Mouse (Mus musculus): ENCODE data around the gene Gsto2. TPM values are rescaled to one million over a fixed set of nuclear protein-coding genes. Genes with fewer than 3 reads are reported as not detected.

The Gsto2 gene
- polyA plus RNA-seq, 1 experiment, result 284 TPM

GRCm38 (mm10) chr19:47859180-47859579, 6.2 kb upstream of the Gsto2 start:
- H3K4me1 ChIP-seq (ENCODE audit: control insufficient read depth, insufficient read depth, low read length), result peaks cover 11% of the 10 kb centered on the region
- TF ChIP-seq POLR2A (IDR thresholded peaks at IDR 0.05; ENCODE audit: control insufficient read depth, low read depth, low read length) (no peak), CTCF (IDR thresholded peaks at IDR 0.05; ENCODE audit: control insufficient read depth, insufficient read depth, insufficient replicate concordance, low read depth, low read length) (no peak)
- no peaks in the 10 kb centered on the region for H3K27me3 ChIP-seq (ENCODE audit: control insufficient read depth, insufficient read depth, low read length)
- no peak overlapping the region for H3K4me3 ChIP-seq (ENCODE audit: control insufficient read depth, low read depth, low read length)
- H3K27ac ChIP-seq (ENCODE audit: control insufficient read depth, insufficient read depth, low read depth, low read length), result no peak overlapping the region
- H3K36me3 ChIP-seq (ENCODE audit: control insufficient read depth, insufficient read depth, low read length), result no peaks in the 10 kb centered on the region

DNA sequence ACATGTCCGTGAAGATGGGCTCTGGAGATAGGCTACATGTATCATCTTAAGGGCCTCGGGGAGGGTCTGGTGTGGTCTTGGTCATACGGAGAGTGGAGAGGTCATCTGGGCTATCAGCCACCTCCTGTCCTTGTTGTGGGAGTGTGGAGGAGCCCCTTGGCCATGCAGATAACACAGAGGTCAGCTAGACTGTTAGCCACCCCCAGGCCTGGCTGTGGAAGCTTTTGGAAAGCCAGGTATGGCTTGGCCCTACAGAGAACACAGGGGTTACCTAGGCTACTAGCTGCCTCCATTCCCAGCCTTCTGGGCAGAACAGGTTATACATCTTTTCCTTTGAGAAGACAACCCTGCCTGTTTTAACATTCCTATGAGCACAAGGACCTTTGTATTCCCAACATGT, 2.8 kb upstream of the Gsto2 start:
- no peaks in the 10 kb centered on the region for H3K27me3 ChIP-seq (ENCODE audit: control insufficient read depth, insufficient read depth, low read length)
- H3K4me3 ChIP-seq (ENCODE audit: control insufficient read depth, low read depth, low read length), result no peak overlapping the region
- H3K27ac ChIP-seq (ENCODE audit: control insufficient read depth, insufficient read depth, low read depth, low read length), result no peak overlapping the region
- TF ChIP-seq CTCF (IDR thresholded peaks at IDR 0.05; ENCODE audit: control insufficient read depth, insufficient read depth, insufficient replicate concordance, low read depth, low read length), result no peak
- TF ChIP-seq POLR2A (IDR thresholded peaks at IDR 0.05; ENCODE audit: control insufficient read depth, low read depth, low read length), result no peak
- no peaks in the 10 kb centered on the region; the same call in 1 of the 2 replicates for H3K36me3 ChIP-seq (ENCODE audit: control insufficient read depth, insufficient read depth, low read length)
- no peaks in the 10 kb centered on the region for H3K4me1 ChIP-seq (ENCODE audit: control insufficient read depth, insufficient read depth, low read length)

DNA sequence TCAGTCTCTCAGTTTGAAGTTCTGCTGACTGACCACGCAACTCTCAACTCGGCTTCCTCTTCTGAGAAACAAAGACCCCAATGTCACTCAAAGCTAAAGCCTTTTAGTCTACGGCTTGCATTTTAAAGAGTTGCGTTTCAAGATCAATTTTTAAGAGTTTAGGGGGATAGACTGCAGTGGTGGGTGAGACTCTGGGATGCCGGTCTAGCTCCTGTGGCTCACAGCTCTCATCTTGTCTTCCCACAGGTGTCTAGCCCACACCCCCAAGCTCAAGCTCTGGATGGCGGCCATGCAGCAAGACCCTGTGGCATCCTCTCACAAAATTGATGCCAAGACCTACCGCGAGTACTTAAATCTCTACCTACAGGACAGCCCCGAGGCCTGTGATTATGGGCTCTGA, 1.3 kb upstream of the Gsto2 start:
- TF ChIP-seq POLR2A (IDR thresholded peaks at IDR 0.05; ENCODE audit: control insufficient read depth, low read depth, low read length) (no peak), CTCF (IDR thresholded peaks at IDR 0.05; ENCODE audit: control insufficient read depth, insufficient read depth, insufficient replicate concordance, low read depth, low read length) (no peak)
- Histone ChIP-seq H3K4me1 (ENCODE audit: control insufficient read depth, insufficient read depth, low read length) (no peaks in the 10 kb centered on the region), H3K27ac (ENCODE audit: control insufficient read depth, insufficient read depth, low read depth, low read length) (no peak overlapping the region), H3K36me3 (ENCODE audit: control insufficient read depth, insufficient read depth, low read length) (no peaks in the 10 kb centered on the region; the same call in 1 of the 2 replicates), H3K4me3 (ENCODE audit: control insufficient read depth, low read depth, low read length) (peak overlapping the region; percentile 72), H3K27me3 (ENCODE audit: control insufficient read depth, insufficient read depth, low read length) (no peaks in the 10 kb centered on the region)

- no peak for TF ChIP-seq POLR2A (IDR thresholded peaks at IDR 0.05; ENCODE audit: control insufficient read depth, low read depth, low read length)
- no peak for TF ChIP-seq CTCF (IDR thresholded peaks at IDR 0.05; ENCODE audit: control insufficient read depth, insufficient read depth, insufficient replicate concordance, low read depth, low read length)
- no peak overlapping the region for H3K27ac ChIP-seq (ENCODE audit: control insufficient read depth, insufficient read depth, low read depth, low read length)
- H3K27me3 ChIP-seq (ENCODE audit: control insufficient read depth, insufficient read depth, low read length), result no peaks in the 10 kb centered on the region
- H3K36me3 ChIP-seq (ENCODE audit: control insufficient read depth, insufficient read depth, low read length), result no peaks in the 10 kb centered on the region; the same call in 1 of the 2 replicates
- H3K4me3 ChIP-seq (ENCODE audit: control insufficient read depth, low read depth, low read length), result peak overlapping the region; percentile 72
- H3K4me1 ChIP-seq (ENCODE audit: control insufficient read depth, insufficient read depth, low read length), result no peaks in the 10 kb centered on the region
Measured at GRCm38 (mm10) chr19:47864721-47865120, 613 bp upstream of the Gsto2 start.

- TF ChIP-seq POLR2A (IDR thresholded peaks at IDR 0.05; ENCODE audit: control insufficient read depth, low read depth, low read length), result no peak
- no peak for TF ChIP-seq CTCF (IDR thresholded peaks at IDR 0.05; ENCODE audit: control insufficient read depth, insufficient read depth, insufficient replicate concordance, low read depth, low read length)
- no peak overlapping the region for H3K27ac ChIP-seq (ENCODE audit: control insufficient read depth, insufficient read depth, low read depth, low read length)
- H3K4me1 ChIP-seq (ENCODE audit: control insufficient read depth, insufficient read depth, low read length), result no peaks in the 10 kb centered on the region
- peaks cover under 1% of the 10 kb centered on the region for H3K36me3 ChIP-seq (ENCODE audit: control insufficient read depth, insufficient read depth, low read length)
- H3K4me3 ChIP-seq (ENCODE audit: control insufficient read depth, low read depth, low read length), result no peak overlapping the region
- no peaks in the 10 kb centered on the region for H3K27me3 ChIP-seq (ENCODE audit: control insufficient read depth, insufficient read depth, low read length)
Measured at GRCm38 (mm10) chr19:47867628-47868175, 2.4 kb downstream of the Gsto2 start.

- Histone ChIP-seq H3K4me1 (ENCODE audit: control insufficient read depth, insufficient read depth, low read length) (no peaks in the 10 kb centered on the region), H3K4me3 (ENCODE audit: control insufficient read depth, low read depth, low read length) (no peak overlapping the region), H3K27ac (ENCODE audit: control insufficient read depth, insufficient read depth, low read depth, low read length) (no peak overlapping the region), H3K27me3 (ENCODE audit: control insufficient read depth, insufficient read depth, low read length) (no peaks in the 10 kb centered on the region), H3K36me3 (ENCODE audit: control insufficient read depth, insufficient read depth, low read length) (peaks cover 1% of the 10 kb centered on the region)
- no peak for TF ChIP-seq CTCF (IDR thresholded peaks at IDR 0.05; ENCODE audit: control insufficient read depth, insufficient read depth, insufficient replicate concordance, low read depth, low read length)
- no peak for TF ChIP-seq POLR2A (IDR thresholded peaks at IDR 0.05; ENCODE audit: control insufficient read depth, low read depth, low read length)
Measured at GRCm38 (mm10) chr19:47868951-47869350, 3.6 kb downstream of the Gsto2 start.

DNA sequence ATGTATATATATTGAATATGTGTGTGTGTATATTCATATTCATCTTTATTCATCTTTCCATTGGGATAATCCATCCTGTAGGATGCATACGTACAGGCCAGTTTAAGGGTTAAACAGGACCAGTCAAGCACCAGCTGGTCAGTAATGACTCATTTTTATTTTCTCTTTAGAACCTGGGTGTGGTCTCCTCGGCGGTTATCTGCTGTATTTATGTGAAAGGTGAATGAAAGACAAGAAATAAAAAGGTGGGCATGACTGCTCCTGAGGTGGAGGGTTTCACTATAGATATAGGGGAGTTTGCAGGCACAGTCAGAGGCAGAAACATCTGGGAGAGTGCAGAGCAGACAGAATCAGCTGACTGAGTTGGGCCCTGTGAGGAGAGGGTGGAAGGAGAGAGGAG, 4.2 kb downstream of the Gsto2 start:
- Histone ChIP-seq H3K4me1 (ENCODE audit: control insufficient read depth, insufficient read depth, low read length) (no peaks in the 10 kb centered on the region), H3K4me3 (ENCODE audit: control insufficient read depth, low read depth, low read length) (no peak overlapping the region), H3K27me3 (ENCODE audit: control insufficient read depth, insufficient read depth, low read length) (no peaks in the 10 kb centered on the region), H3K27ac (ENCODE audit: control insufficient read depth, insufficient read depth, low read depth, low read length) (no peak overlapping the region), H3K36me3 (ENCODE audit: control insufficient read depth, insufficient read depth, low read length) (peaks cover 1% of the 10 kb centered on the region)
- TF ChIP-seq POLR2A (IDR thresholded peaks at IDR 0.05; ENCODE audit: control insufficient read depth, low read depth, low read length), result no peak
- TF ChIP-seq CTCF (IDR thresholded peaks at IDR 0.05; ENCODE audit: control insufficient read depth, insufficient read depth, insufficient replicate concordance, low read depth, low read length), result no peak
